Mouse (Mus musculus) stomach, embryonic 16.5 days (tissue): Measurements from ENCODE around the gene Ppard. TPM values are rescaled to one million over a fixed set of nuclear protein-coding genes. Genes with fewer than 3 reads are reported as not detected.

Source experiments
- ATAC-seq: fragments of 200-750 bp; cut with Nextera tagmentation; 2 replicates; pipeline ENCODE4 v1.8.0; 2017; ENCODE audit warnings: moderate number of reproducible peaks, moderate TSS enrichment; ENCODE audit not compliant: insufficient read depth, low FRiP score
- H3K27ac ChIP-seq: fragments of 300-500 bp; sonication (generic); 2 replicates; pipeline ENCODE4 v1.5.1; 2014; ENCODE audit warnings: low read length
- H3K27me3 ChIP-seq: fragments of 300-500 bp; sonication (generic); 2 replicates; pipeline ENCODE4 v1.6.1; 2014; ENCODE audit warnings: low read length, control low read depth, mixed read lengths; ENCODE audit not compliant: control insufficient read depth, insufficient read depth
- H3K36me3 ChIP-seq: fragments of 300-500 bp; sonication (generic); 2 replicates; pipeline ENCODE4 v1.6.1; 2014; ENCODE audit warnings: low read length; ENCODE audit not compliant: control insufficient read depth, insufficient read depth
- H3K4me1 ChIP-seq: fragments of 300-500 bp; sonication (generic); 2 replicates; pipeline ENCODE4 v1.6.1; 2014; ENCODE audit warnings: low read length, control low read depth, mixed read lengths; ENCODE audit not compliant: control insufficient read depth, insufficient read depth
- H3K4me2 ChIP-seq: fragments of 300-500 bp; sonication (generic); 2 replicates; pipeline ENCODE4 v1.6.1; 2014; ENCODE audit warnings: low read depth, low read length, mixed read lengths
- H3K4me3 ChIP-seq: fragments of 300-500 bp; sonication (generic); replicated peaks from 2 replicates; pipeline ENCODE4 v1.5.1; 2014; ENCODE audit warnings: mild to moderate bottlenecking, low read length
- H3K9ac ChIP-seq: fragments of 300-500 bp; sonication (generic); 2 replicates; pipeline ENCODE4 v1.6.1; 2014; ENCODE audit warnings: low read length
- H3K9me3 ChIP-seq: fragments of 300-500 bp; sonication (generic); replicated peaks from 2 replicates; pipeline ENCODE4 v1.6.1; 2016; ENCODE audit warnings: low read length, control low read depth; ENCODE audit not compliant: control insufficient read depth
- WGBS: fragments of 180-500 bp; shearing (Covaris S2); extraction: QIAGEN DNeasy Blood & Tissue Kit; methylation state at CpG from one replicate; pipeline ENCODE4 v1.1.7; 2014; 5-methylcytosine and 5-hydroxymethylcytosine counted together
- polyA plus RNA-seq: library from polyadenylated mRNA; unstranded; fragments of >200 nt; fragmentation: Nextera tagmentation; extraction: Ambion mirVana; gene quantifications from 2 replicates; pipeline ENCODE4 v1.2.1, GENCODE M21; 2015

Gene Ppard
- polyA plus RNA-seq, 1 experiment from 2014 or later, result 2.8 TPM

GRCm38 (mm10) chr17:28340578-28340977 lies 108.1 kb downstream of the Ppard start:
- WGBS, result 54% methylated on average over 7 of the region's 7 CpGs
- Histone ChIP-seq H3K4me1 (peaks cover 63% of the 10 kb centered on the region), H3K4me3 (peak overlapping the region; percentile 16; the same call in 1 of the 2 replicates), H3K9ac (peak overlapping the region; percentile 65), H3K27me3 (no peaks in the 10 kb centered on the region), H3K27ac (peak overlapping the region; percentile 94), H3K4me2 (peak overlapping the region; percentile 51), H3K9me3 (no peaks in the 10 kb centered on the region), H3K36me3 (peaks cover 8% of the 10 kb centered on the region; the same call in 1 of the 2 replicates)
- ATAC-seq, result peak; percentile 8; the same call in 1 of the 2 replicates

DNA sequence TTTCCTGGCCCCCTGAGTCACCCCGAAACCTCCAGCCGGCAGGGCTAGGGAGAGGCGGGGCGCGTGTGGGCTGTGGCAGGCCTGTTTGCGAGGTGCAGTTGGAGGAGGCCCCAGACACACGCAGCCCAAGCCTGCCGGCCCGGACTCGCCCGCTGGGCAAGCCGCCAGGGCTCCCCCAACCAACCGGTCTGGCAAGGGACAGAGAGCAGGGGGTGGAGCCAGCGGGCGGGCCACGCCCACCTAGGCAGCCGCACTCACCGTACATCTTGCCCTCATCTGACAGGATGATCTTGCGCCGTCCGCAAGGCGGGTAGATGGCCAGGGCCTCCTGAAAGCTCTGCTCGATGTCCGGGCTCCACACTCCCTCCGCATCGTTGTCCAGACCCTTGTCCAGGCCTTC lies 108.6 kb downstream of the Ppard start:
- H3K4me3 ChIP-seq, result peak overlapping the region; percentile 30
- peak; percentile 83 for ATAC-seq
- 4% methylated on average over 26 of the region's 26 CpGs for WGBS
- H3K4me1 ChIP-seq, result peaks cover 68% of the 10 kb centered on the region
- peak overlapping the region; percentile 51 for H3K4me2 ChIP-seq
- no peaks in the 10 kb centered on the region for H3K27me3 ChIP-seq
- H3K36me3 ChIP-seq, result peaks cover 8% of the 10 kb centered on the region; the same call in 1 of the 2 replicates
- H3K27ac ChIP-seq, result peak overlapping the region; percentile 94
- no peaks in the 10 kb centered on the region for H3K9me3 ChIP-seq
- peak overlapping the region; percentile 65 for H3K9ac ChIP-seq

DNA sequence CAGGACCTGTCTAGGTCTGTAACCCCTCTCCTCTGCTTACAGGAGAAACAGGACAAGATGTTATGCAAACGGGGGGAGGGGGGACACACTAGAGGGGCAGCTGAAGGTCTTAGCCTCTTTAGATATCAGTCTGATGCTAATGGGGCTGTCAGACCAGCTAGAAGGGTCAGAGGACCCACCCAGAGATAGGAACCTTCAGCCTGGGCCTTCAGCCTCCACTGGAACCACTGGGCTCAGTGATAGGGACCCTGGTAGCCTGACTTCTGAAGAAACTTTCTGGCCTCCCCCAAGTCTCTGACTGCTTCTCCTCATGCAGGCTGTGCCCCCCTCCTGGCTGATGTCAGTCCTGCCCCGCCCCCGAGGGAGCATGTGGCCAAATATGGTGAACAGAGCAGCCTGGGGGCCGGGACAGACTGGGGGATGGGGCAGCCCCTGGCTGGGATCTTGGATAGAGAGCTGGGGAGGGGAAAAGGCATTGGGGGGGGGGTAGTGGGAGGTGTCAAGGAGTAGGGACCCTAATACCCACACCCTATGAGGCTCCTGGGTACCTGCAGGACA lies 111.6 kb downstream of the Ppard start:
- H3K36me3 ChIP-seq, result peaks cover 8% of the 10 kb centered on the region; the same call in 1 of the 2 replicates
- 22% methylated on average over 4 of the region's 4 CpGs for WGBS
- peak overlapping the region; percentile 71 for H3K9ac ChIP-seq
- peaks cover 89% of the 10 kb centered on the region for H3K4me1 ChIP-seq
- peak; percentile 31; the same call in 1 of the 2 replicates for ATAC-seq
- peak overlapping the region; percentile 99 for H3K27ac ChIP-seq
- no peak overlapping the region for H3K4me3 ChIP-seq
- peak overlapping the region; percentile 60 for H3K4me2 ChIP-seq
- H3K27me3 ChIP-seq, result no peaks in the 10 kb centered on the region
- H3K9me3 ChIP-seq, result no peaks in the 10 kb centered on the region

GRCm38 (mm10) chr17:28344670-28345069 lies 112.2 kb downstream of the Ppard start:
- peak overlapping the region; percentile 60 for H3K4me2 ChIP-seq
- no peaks in the 10 kb centered on the region for H3K27me3 ChIP-seq
- peak overlapping the region; percentile 71 for H3K9ac ChIP-seq
- WGBS, result 49% methylated on average over 3 of the region's 3 CpGs
- H3K4me1 ChIP-seq, result peaks cover 88% of the 10 kb centered on the region
- H3K4me3 ChIP-seq, result no peak overlapping the region; the same call in 1 of the 2 replicates
- no peak for ATAC-seq
- peak overlapping the region; percentile 99 for H3K27ac ChIP-seq
- peaks cover 5% of the 10 kb centered on the region; the same call in 1 of the 2 replicates for H3K36me3 ChIP-seq
- H3K9me3 ChIP-seq, result no peaks in the 10 kb centered on the region

DNA sequence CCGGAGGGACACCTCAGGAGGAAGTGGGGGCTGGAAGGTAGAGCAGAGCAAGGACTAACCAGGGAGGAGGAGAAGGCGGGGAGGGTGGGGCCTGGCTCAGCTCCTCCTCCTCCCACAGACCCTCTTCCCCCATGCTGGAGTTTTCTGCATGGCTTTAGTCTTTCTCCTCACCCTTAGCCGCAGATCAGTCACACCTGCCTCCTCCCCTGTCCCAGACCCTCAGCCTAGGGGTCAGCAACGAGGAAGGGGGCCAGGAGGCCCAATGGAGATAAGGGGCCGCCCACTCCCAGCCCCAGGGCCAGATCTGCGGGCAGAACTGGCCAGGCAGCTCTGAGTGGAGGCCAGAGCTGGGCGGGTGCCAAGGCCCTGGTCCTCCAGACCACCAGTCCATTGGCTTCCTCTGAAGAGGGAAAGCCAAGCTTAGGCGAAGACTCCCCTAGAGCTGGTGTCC lies 112.8 kb downstream of the Ppard start:
- peak; percentile 24; the same call in 1 of the 2 replicates for ATAC-seq
- WGBS, result 4% methylated on average over 8 of the region's 8 CpGs
- H3K27ac ChIP-seq, result peak overlapping the region; percentile 99
- H3K4me1 ChIP-seq, result peaks cover 82% of the 10 kb centered on the region
- H3K4me3 ChIP-seq, result peak overlapping the region; percentile 34
- H3K27me3 ChIP-seq, result no peaks in the 10 kb centered on the region
- no peaks in the 10 kb centered on the region for H3K36me3 ChIP-seq
- H3K4me2 ChIP-seq, result peak overlapping the region; percentile 60
- H3K9ac ChIP-seq, result peak overlapping the region; percentile 71
- no peaks in the 10 kb centered on the region for H3K9me3 ChIP-seq

GRCm38 (mm10) chr17:28345882-28346281 lies 113.4 kb downstream of the Ppard start:
- ATAC-seq, result peak; percentile 27
- Histone ChIP-seq H3K36me3 (no peaks in the 10 kb centered on the region), H3K9ac (peak overlapping the region; percentile 71), H3K4me1 (peaks cover 76% of the 10 kb centered on the region), H3K9me3 (no peaks in the 10 kb centered on the region), H3K4me2 (peak overlapping the region; percentile 60), H3K27me3 (no peaks in the 10 kb centered on the region), H3K27ac (peak overlapping the region; percentile 99), H3K4me3 (peak overlapping the region; percentile 34)
- 5% methylated on average over 10 of the region's 10 CpGs for WGBS

GRCm38 (mm10) chr17:28347327-28347726 lies 114.8 kb downstream of the Ppard start:
- 69% methylated on average over 10 of the region's 10 CpGs for WGBS
- Histone ChIP-seq H3K4me3 (0 out of 2 replicates have a peak overlapping the region, but pooled peaks have one; percentile 4), H3K4me2 (peak overlapping the region; percentile 70; the same call in 1 of the 2 replicates), H3K4me1 (peaks cover 71% of the 10 kb centered on the region), H3K27ac (peak overlapping the region; percentile 61; the same call in 1 of the 2 replicates), H3K27me3 (no peaks in the 10 kb centered on the region), H3K9me3 (no peaks in the 10 kb centered on the region), H3K9ac (peak overlapping the region; percentile 28; the same call in 1 of the 2 replicates), H3K36me3 (no peaks in the 10 kb centered on the region)
- ATAC-seq, result no peak

- peak overlapping the region; percentile 70 for H3K4me2 ChIP-seq
- H3K36me3 ChIP-seq, result no peaks in the 10 kb centered on the region
- 38% methylated on average over 6 of the region's 6 CpGs for WGBS
- ATAC-seq, result no peak
- peaks cover 67% of the 10 kb centered on the region for H3K4me1 ChIP-seq
- peak overlapping the region; percentile 89 for H3K4me3 ChIP-seq
- H3K27ac ChIP-seq, result peak overlapping the region; percentile 99
- H3K9me3 ChIP-seq, result no peaks in the 10 kb centered on the region
- no peaks in the 10 kb centered on the region for H3K27me3 ChIP-seq
- H3K9ac ChIP-seq, result peak overlapping the region; percentile 91
Measured at GRCm38 (mm10) chr17:28348211-28348610, 115.7 kb downstream of the Ppard start.

GRCm38 (mm10) chr17:28349264-28349880 lies 116.9 kb downstream of the Ppard start:
- Histone ChIP-seq H3K36me3 (no peaks in the 10 kb centered on the region), H3K4me1 (peaks cover 56% of the 10 kb centered on the region), H3K9ac (peak overlapping the region; percentile 91), H3K27ac (peak overlapping the region; percentile 99), H3K27me3 (no peaks in the 10 kb centered on the region), H3K4me3 (peak overlapping the region; percentile 89), H3K4me2 (peak overlapping the region; percentile 70), H3K9me3 (no peaks in the 10 kb centered on the region)
- 9% methylated on average over 13 of the region's 13 CpGs for WGBS
- ATAC-seq, result no peak
